ENCODE assay signal across 15 mouse cellular contexts in genomic region chr12:112571064-112571463, GRCm38 (mm10). TPM values are rescaled to one million over a fixed set of nuclear protein-coding genes. Genes with fewer than 3 reads are reported as not detected.
A peak's percentile ranks its signal among the peaks of the same experiment; 100 is the strongest.
DNase-seq lines count a peak whose midpoint lies in the region; ATAC-seq and TF ChIP-seq lines count a peak whose summit lies in the region.
"Had no signal": no experiment of that assay in that cellular context is flagged by ENCODE, and none has a peak within 500 bp of the region (broad histone marks: within the 10 kb centered on the region; RNA-seq: fewer than 3 reads in every experiment).

No protein-coding gene starts in this region.

- peak; percentile 21; the same call in 1 of the 2 replicates for ATAC-seq in kidney, embryonic 16.5 days (ENCODE audit: low FRiP score, low TSS enrichment)
- no peak for ATAC-seq in midbrain, postnatal 0 days (ENCODE audit: low FRiP score)
- ATAC-seq in midbrain, embryonic 15.5 days (replicated peaks) = no peak
- ATAC-seq: forebrain, embryonic 14.5 days had no signal

- TF ChIP-seq CTCF in midbrain, postnatal 0 days (IDR thresholded peaks at IDR 0.05) = peak; percentile 21
- peak; percentile 34; the same call in 1 of the 2 replicates for TF ChIP-seq CTCF in brain, embryonic 14.5 days (IDR thresholded peaks at IDR 0.05; ENCODE audit: borderline replicate concordance, extremely low read depth, insufficient read depth, insufficient read length)

- no peaks in the 10 kb centered on the region for H3K27me3 ChIP-seq in kidney, embryonic 16.5 days (ENCODE audit: insufficient read depth, low read length)
- no peaks in the 10 kb centered on the region for H3K27me3 ChIP-seq in midbrain, postnatal 0 days (ENCODE audit: insufficient read depth, low read length)
- no peaks in the 10 kb centered on the region for H3K27me3 ChIP-seq in midbrain, embryonic 15.5 days (replicated peaks)
- H3K27me3 ChIP-seq: heart, embryonic 13.5 days had no signal

- no peaks in the 10 kb centered on the region for H3K36me3 ChIP-seq in kidney, embryonic 16.5 days (ENCODE audit: insufficient read depth, low read length)
- no peaks in the 10 kb centered on the region for H3K36me3 ChIP-seq in midbrain, postnatal 0 days (ENCODE audit: insufficient read depth, low read length)
- H3K36me3 ChIP-seq in midbrain, embryonic 15.5 days (replicated peaks) = no peaks in the 10 kb centered on the region
- H3K36me3 ChIP-seq: heart, embryonic 13.5 days; hindbrain, embryonic 10.5 days had no signal

- H3K4me2 ChIP-seq in kidney, embryonic 16.5 days (replicated peaks; ENCODE audit: low read depth, low read length) = no peak overlapping the region
- no peak overlapping the region for H3K4me2 ChIP-seq in midbrain, postnatal 0 days (ENCODE audit: low read depth, low read length, poor library complexity, severe bottlenecking)
- H3K4me2 ChIP-seq in midbrain, embryonic 15.5 days = no peak overlapping the region
- H3K4me2 ChIP-seq: heart, embryonic 13.5 days had no signal

- no peak for DNase-seq in kidney, postnatal 4 days
- DNase-seq in midbrain, postnatal 0 days (ENCODE audit: low spot score) = no peak
- no peak for DNase-seq in brain, embryonic 14.5 days (ENCODE audit: low read depth)
- DNase-seq in thymus, postnatal 14 days = no peak
- DNase-seq in adrenal gland, postnatal 4 days (ENCODE audit: low spot score in 2 of 2) = no peak
- DNase-seq: cerebellum, adult 18-20 months; kidney, adult 11 months; thymus, adult 2 months had no signal

- H3K4me1 ChIP-seq in kidney, embryonic 16.5 days (ENCODE audit: insufficient read depth, low read length) = peaks cover 7% of the 10 kb centered on the region
- no peaks in the 10 kb centered on the region for H3K4me1 ChIP-seq in midbrain, postnatal 0 days (ENCODE audit: insufficient read depth, low read length)
- H3K4me1 ChIP-seq in midbrain, embryonic 15.5 days = no peaks in the 10 kb centered on the region

- no peak overlapping the region for H3K9ac ChIP-seq in kidney, embryonic 16.5 days (replicated peaks; ENCODE audit: low read length)
- no peak overlapping the region for H3K9ac ChIP-seq in midbrain, postnatal 0 days (replicated peaks; ENCODE audit: low read length, poor library complexity, severe bottlenecking)
- H3K9ac ChIP-seq in midbrain, embryonic 15.5 days = no peak overlapping the region
- H3K9ac ChIP-seq: heart, embryonic 13.5 days had no signal

- WGBS in kidney, embryonic 16.5 days = 61% methylated on average over 6 of the region's 6 CpGs
- 69% methylated on average over 6 of the region's 6 CpGs for WGBS in midbrain, postnatal 0 days
- 67% methylated on average over 6 of the region's 6 CpGs for whole genome bisulfite sequencing in midbrain, embryonic 15.5 days

- H3K9me3 ChIP-seq in kidney, embryonic 16.5 days (ENCODE audit: low read length) = no peaks in the 10 kb centered on the region
- H3K9me3 ChIP-seq in midbrain, postnatal 0 days (ENCODE audit: low read length) = no peaks in the 10 kb centered on the region
- no peaks in the 10 kb centered on the region for H3K9me3 ChIP-seq in midbrain, embryonic 15.5 days
- H3K9me3 ChIP-seq: heart, embryonic 13.5 days; hindbrain, embryonic 10.5 days had no signal

- TF ChIP-seq POLR2A in brain, embryonic 14.5 days (IDR thresholded peaks at IDR 0.05; ENCODE audit: borderline replicate concordance, extremely low read depth, insufficient read depth, insufficient read length, poor library complexity, severe bottlenecking) = no peak

- no peak overlapping the region for H3K4me3 ChIP-seq in kidney, embryonic 16.5 days (ENCODE audit: low read length)
- no peak overlapping the region for H3K4me3 ChIP-seq in midbrain, postnatal 0 days (ENCODE audit: low read depth, low read length)
- H3K4me3 ChIP-seq in midbrain, embryonic 15.5 days = no peak overlapping the region
- H3K4me3 ChIP-seq: heart, embryonic 13.5 days; hindbrain, embryonic 10.5 days had no signal

- no peak overlapping the region for H3K27ac ChIP-seq in kidney, embryonic 16.5 days (ENCODE audit: low read length)
- H3K27ac ChIP-seq in midbrain, postnatal 0 days (ENCODE audit: low read depth, low read length) = no peak overlapping the region
- no peak overlapping the region for H3K27ac ChIP-seq in midbrain, embryonic 15.5 days
- H3K27ac ChIP-seq: heart, embryonic 13.5 days; hindbrain, embryonic 10.5 days had no signal

RNA-seq across cellular contexts. Expression of gene Inf2, which starts 17.5 kb away (rescaled TPM):
- polyA plus RNA-seq in kidney, embryonic 16.5 days (2015; fragmentation: Nextera tagmentation; extraction: Ambion mirVana) = 4.7 and 5.3 TPM in 2 replicates
- 3.6 and 3.7 TPM in 2 replicates for total RNA-seq in midbrain, postnatal 0 days (2014; rRNA removed)
- 1.3 TPM in 2 replicates for polyA plus RNA-seq in midbrain, postnatal 0 days (2015; fragmentation: Nextera tagmentation; extraction: Ambion mirVana)
- 1.0 and 2.4 TPM in 2 replicates for polyA plus RNA-seq in midbrain, embryonic 15.5 days (2015; fragmentation: Nextera tagmentation; extraction: Ambion mirVana)
- polyA plus RNA-seq in brain, embryonic 14.5 days (2012; rRNA removed) = 7.8 and 8.4 TPM in 2 replicates
- total RNA-seq in adrenal gland, postnatal 4 days (2021) = 10 to 100 TPM; 26.5 to 27.3 TPM

RNA-seq across cellular contexts. Expression of gene Adssl1, which starts 48.8 kb away (rescaled TPM):
- polyA plus RNA-seq in kidney, embryonic 16.5 days (2015; fragmentation: Nextera tagmentation; extraction: Ambion mirVana) = 10.7 and 12.7 TPM in 2 replicates
- total RNA-seq in midbrain, postnatal 0 days (2014; rRNA removed) = 2.0 and 4.1 TPM in 2 replicates
- polyA plus RNA-seq in midbrain, postnatal 0 days (2015; fragmentation: Nextera tagmentation; extraction: Ambion mirVana) = 8.2 and 9.4 TPM in 2 replicates
- polyA plus RNA-seq in midbrain, embryonic 15.5 days (2015; fragmentation: Nextera tagmentation; extraction: Ambion mirVana) = 3.1 and 3.6 TPM in 2 replicates
- polyA plus RNA-seq in brain, embryonic 14.5 days (2012; rRNA removed) = 2.3 and 4.4 TPM in 2 replicates
- 10 to 100 TPM; 17.1 to 19.5 TPM for total RNA-seq in adrenal gland, postnatal 4 days (2021)

RNA-seq across cellular contexts. Expression of gene Tmem179, which starts 54.5 kb away (rescaled TPM):
- 0.67 and 0.91 TPM in 2 replicates for polyA plus RNA-seq in kidney, embryonic 16.5 days (2015; fragmentation: Nextera tagmentation; extraction: Ambion mirVana)
- total RNA-seq in midbrain, postnatal 0 days (2014; rRNA removed) = 118 and 132 TPM in 2 replicates
- 124 and 126 TPM in 2 replicates for polyA plus RNA-seq in midbrain, postnatal 0 days (2015; fragmentation: Nextera tagmentation; extraction: Ambion mirVana)
- polyA plus RNA-seq in midbrain, embryonic 15.5 days (2015; fragmentation: Nextera tagmentation; extraction: Ambion mirVana) = 87.0 and 90.2 TPM in 2 replicates
- polyA plus RNA-seq in brain, embryonic 14.5 days (2012; rRNA removed) = 56.0 and 57.2 TPM in 2 replicates
- 1 to 10 TPM; 5.8 to 6.6 TPM for total RNA-seq in adrenal gland, postnatal 4 days (2021)
- total RNA-seq: gastrocnemius, adult 18-20 months; neutrophil, adult 5-6 weeks had no signal

Comparison
In these comparisons a context has a peak if more than half of its experiments do, and no peak if none do; other contexts are left out.
1. RNA of gene Tmem179, which starts 54.5 kb away (polyA plus RNA-seq): 124 to 126 TPM in midbrain, postnatal 0 days, 87.0 to 90.2 TPM in midbrain, embryonic 15.5 days and 56.0 to 57.2 TPM in brain, embryonic 14.5 days; 0.67 to 0.91 TPM in kidney, embryonic 16.5 days; every median in the first group is over 10 times any median in the second.